Mouse (Mus musculus): ENCODE measurements around the gene Scnm1. TPM values are rescaled to one million over a fixed set of nuclear protein-coding genes. Genes with fewer than 3 reads are reported as not detected.
"Not testable (repeated sequence)": the region's sequence is repeated elsewhere in the genome, so short reads cannot be mapped to it uniquely, and the experiment has no call there.

Gene Scnm1
- polyA plus RNA-seq, 1 experiment from 2014 or later, result 79.5 TPM

GRCm38 (mm10) chr3:95124246-95124645 is 9.6 kb downstream of the Scnm1 start, which contains the start of gene Tmod4:
Gene Tmod4 (plus strand): TSS chr3:95124476.
- no peak for DNase-seq (ENCODE audit: low spot score)
- H3K36me3 ChIP-seq, result peaks cover 58% of the 10 kb centered on the region
- H3K4me3 ChIP-seq, result no peak within 1 kb of the TSS
- no peaks in the 10 kb centered on the region; the same call in 1 of the 2 replicates for H3K4me1 ChIP-seq
- no peak within 1 kb of the TSS for H3K27ac ChIP-seq (replicated peaks)
- 73% methylated on average over 6 of the region's 6 CpGs for WGBS
- no peaks in the 10 kb centered on the region for H3K27me3 ChIP-seq (ENCODE audit: low read depth, poor library complexity, severe bottlenecking)
- no peaks in the 10 kb centered on the region for H3K9me3 ChIP-seq (replicated peaks)

- no peaks in the 10 kb centered on the region; the same call in 1 of the 2 replicates for H3K4me1 ChIP-seq
- H3K27ac ChIP-seq (replicated peaks), result no peak overlapping the region
- no peaks in the 10 kb centered on the region for H3K9me3 ChIP-seq (replicated peaks)
- no peaks in the 10 kb centered on the region for H3K27me3 ChIP-seq (ENCODE audit: low read depth, poor library complexity, severe bottlenecking)
- no peak for DNase-seq (ENCODE audit: low spot score)
- no peak overlapping the region for H3K4me3 ChIP-seq
- H3K36me3 ChIP-seq, result peaks cover 76% of the 10 kb centered on the region
- WGBS, result 89% methylated on average over 6 of the region's 6 CpGs
Observed at GRCm38 (mm10) chr3:95121580-95121979, 12.2 kb downstream of the Scnm1 start.

GRCm38 (mm10) chr3:95117751-95118150 is 16.1 kb downstream of the Scnm1 start:
- Histone ChIP-seq H3K4me1 (peaks cover 2% of the 10 kb centered on the region; the same call in 1 of the 2 replicates), H3K4me3 (no peak overlapping the region), H3K9me3 (replicated peaks) (no peaks in the 10 kb centered on the region), H3K36me3 (peaks cover 92% of the 10 kb centered on the region), H3K27me3 (ENCODE audit: low read depth, poor library complexity, severe bottlenecking) (no peaks in the 10 kb centered on the region), H3K27ac (replicated peaks) (no peak overlapping the region)
- DNase-seq (ENCODE audit: low spot score), result no peak
- 96% methylated on average over 2 of the region's 2 CpGs for whole genome bisulfite sequencing

- peaks cover 43% of the 10 kb centered on the region for H3K36me3 ChIP-seq
- WGBS, result 94% methylated on average over 1 of the region's 1 CpGs
- no peaks in the 10 kb centered on the region for H3K27me3 ChIP-seq (ENCODE audit: low read depth, poor library complexity, severe bottlenecking)
- H3K4me1 ChIP-seq, result peaks cover 12% of the 10 kb centered on the region
- no peak overlapping the region for H3K27ac ChIP-seq (replicated peaks)
- H3K4me3 ChIP-seq, result peak overlapping the region; percentile 81; the same call in 1 of the 2 replicates
- no peaks in the 10 kb centered on the region for H3K9me3 ChIP-seq (replicated peaks)
- DNase-seq (ENCODE audit: low spot score), result no peak
Observed at GRCm38 (mm10) chr3:95112760-95113159, 21.1 kb downstream of the Scnm1 start.

- Histone ChIP-seq H3K36me3 (peaks cover 28% of the 10 kb centered on the region), H3K27ac (replicated peaks) (peak within 1 kb of the TSS; percentile 96), H3K9me3 (replicated peaks) (no peaks in the 10 kb centered on the region), H3K4me1 (peaks cover 12% of the 10 kb centered on the region), H3K4me3 (peak within 1 kb of the TSS; percentile 81), H3K27me3 (ENCODE audit: low read depth, poor library complexity, severe bottlenecking) (no peaks in the 10 kb centered on the region)
- DNase-seq (ENCODE audit: low spot score), result peak; percentile 93
- WGBS, result 1% methylated on average over 54 of the region's 54 CpGs
Observed at GRCm38 (mm10) chr3:95110911-95111726, 22.7 kb downstream of the Scnm1 start, which contains the start of gene Vps72. Gene Vps72 (plus strand): TSS chr3:95111022.

GRCm38 (mm10) chr3:95107898-95108297 is 25.9 kb downstream of the Scnm1 start:
- no peak overlapping the region for H3K4me3 ChIP-seq
- 77% methylated on average over 2 of the region's 2 CpGs for WGBS
- peaks cover 23% of the 10 kb centered on the region for H3K4me1 ChIP-seq
- no peaks in the 10 kb centered on the region for H3K9me3 ChIP-seq (replicated peaks)
- no peak overlapping the region for H3K27ac ChIP-seq (replicated peaks)
- peaks cover 9% of the 10 kb centered on the region for H3K36me3 ChIP-seq
- no peaks in the 10 kb centered on the region for H3K27me3 ChIP-seq (ENCODE audit: low read depth, poor library complexity, severe bottlenecking)
- no peak for DNase-seq (ENCODE audit: low spot score)

GRCm38 (mm10) chr3:95107308-95107707 is 26.5 kb downstream of the Scnm1 start:
- not testable (repeated sequence) for DNase-seq (ENCODE audit: low spot score); H3K9me3 ChIP-seq (replicated peaks); H3K27me3 ChIP-seq (ENCODE audit: low read depth, poor library complexity, severe bottlenecking)
- Histone ChIP-seq H3K36me3 (peaks cover 15% of the 10 kb centered on the region), H3K4me3 (peak overlapping the region; percentile 96), H3K4me1 (peaks cover 17% of the 10 kb centered on the region), H3K27ac (replicated peaks) (peak overlapping the region; percentile 69)

GRCm38 (mm10) chr3:95106338-95107117 is 27.3 kb downstream of the Scnm1 start, which contains the start of gene Pip5k1a:
Gene Pip5k1a (minus strand): TSS chr3:95106930.
- under 1% methylated on average over 51 of the region's 51 CpGs for WGBS
- peak; percentile 98 for DNase-seq (ENCODE audit: low spot score)
- H3K36me3 ChIP-seq, result peaks cover 22% of the 10 kb centered on the region
- H3K4me3 ChIP-seq, result peak within 1 kb of the TSS; percentile 96
- H3K27ac ChIP-seq (replicated peaks), result peak within 1 kb of the TSS; percentile 90
- peaks cover 11% of the 10 kb centered on the region for H3K4me1 ChIP-seq
- no peaks in the 10 kb centered on the region for H3K27me3 ChIP-seq (ENCODE audit: low read depth, poor library complexity, severe bottlenecking)
- H3K9me3 ChIP-seq (replicated peaks), result no peaks in the 10 kb centered on the region

GRCm38 (mm10) chr3:95105586-95106337 is 28.0 kb downstream of the Scnm1 start:
- DNase-seq (ENCODE audit: low spot score), result no peak
- 3% methylated on average over 16 of the region's 16 CpGs for WGBS

GRCm38 (mm10) chr3:95105121-95105520 is 28.7 kb downstream of the Scnm1 start:
- peaks cover 11% of the 10 kb centered on the region for H3K4me1 ChIP-seq
- H3K4me3 ChIP-seq, result peak overlapping the region; percentile 96
- WGBS, result 75% methylated on average over 4 of the region's 4 CpGs
- H3K27me3 ChIP-seq (ENCODE audit: low read depth, poor library complexity, severe bottlenecking), result no peaks in the 10 kb centered on the region
- DNase-seq (ENCODE audit: low spot score), result no peak
- H3K36me3 ChIP-seq, result peaks cover 30% of the 10 kb centered on the region
- H3K9me3 ChIP-seq (replicated peaks), result no peaks in the 10 kb centered on the region
- 0 out of 2 replicates have a peak overlapping the region, but pooled peaks have one; percentile 90 for H3K27ac ChIP-seq (replicated peaks)

More at GRCm38 (mm10) chr3:95105586-95106337, 28.0 kb downstream of the Scnm1 start:
- peaks cover 30% of the 10 kb centered on the region for H3K36me3 ChIP-seq
- no peaks in the 10 kb centered on the region for H3K27me3 ChIP-seq (ENCODE audit: low read depth, poor library complexity, severe bottlenecking)
- H3K4me3 ChIP-seq, result peak overlapping the region; percentile 96
- H3K4me1 ChIP-seq, result peaks cover 11% of the 10 kb centered on the region
- peak overlapping the region; percentile 90 for H3K27ac ChIP-seq (replicated peaks)
- no peaks in the 10 kb centered on the region for H3K9me3 ChIP-seq (replicated peaks)

- Histone ChIP-seq H3K36me3 (peaks cover 52% of the 10 kb centered on the region), H3K4me3 (no peak overlapping the region), H3K4me1 (peaks cover 11% of the 10 kb centered on the region), H3K27ac (replicated peaks) (no peak overlapping the region), H3K27me3 (ENCODE audit: low read depth, poor library complexity, severe bottlenecking) (no peaks in the 10 kb centered on the region), H3K9me3 (replicated peaks) (no peaks in the 10 kb centered on the region)
- no peak for DNase-seq (ENCODE audit: low spot score)
- WGBS, result 33% methylated on average over 2 of the region's 2 CpGs
Observed at GRCm38 (mm10) chr3:95100854-95101253, 33.0 kb downstream of the Scnm1 start.

GRCm38 (mm10) chr3:95088071-95088470 is 45.7 kb downstream of the Scnm1 start:
- H3K27ac ChIP-seq (replicated peaks), result no peak overlapping the region
- no peaks in the 10 kb centered on the region for H3K27me3 ChIP-seq (ENCODE audit: low read depth, poor library complexity, severe bottlenecking)
- no peaks in the 10 kb centered on the region for H3K9me3 ChIP-seq (replicated peaks)
- no peaks in the 10 kb centered on the region for H3K4me1 ChIP-seq
- no peak for DNase-seq (ENCODE audit: low spot score)
- H3K36me3 ChIP-seq, result peaks cover 22% of the 10 kb centered on the region
- WGBS, result 94% methylated on average over 1 of the region's 1 CpGs
- no peak overlapping the region for H3K4me3 ChIP-seq
